Mouse (Mus musculus): Measurements from ENCODE around the gene Klf15. TPM values are rescaled to one million over a fixed set of nuclear protein-coding genes. Genes with fewer than 3 reads are reported as not detected.

Gene Klf15
- polyA plus RNA-seq, 1 experiment from 2014 or later = 13.9 TPM

DNA sequence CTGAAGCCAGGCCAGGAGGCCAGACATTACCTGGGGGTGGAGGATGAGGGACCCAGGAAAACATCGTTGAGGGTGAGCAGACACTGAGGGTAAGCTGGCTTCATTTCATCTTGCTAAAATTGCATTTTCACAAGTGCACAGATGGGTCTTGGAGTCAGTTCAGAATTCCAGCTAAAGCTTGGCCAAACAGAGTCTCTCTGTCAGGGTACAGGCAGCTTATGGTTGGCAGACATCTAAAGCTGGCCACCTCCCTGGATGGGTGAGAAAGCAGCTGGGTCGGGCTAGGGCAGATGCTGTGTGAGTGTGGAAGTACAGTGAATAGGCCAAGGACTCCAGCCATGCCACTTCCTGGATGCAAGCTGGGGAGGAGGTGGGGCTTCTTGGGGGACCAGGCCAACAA is 28.6 kb downstream of the Klf15 start:
- Histone ChIP-seq H3K4me1 (ENCODE audit: control insufficient read depth, insufficient read depth, low read length) (no peaks in the 10 kb centered on the region; the same call in 1 of the 2 replicates), H3K36me3 (ENCODE audit: control insufficient read depth, insufficient read depth, low read length) (no peaks in the 10 kb centered on the region), H3K4me2 (ENCODE audit: low read length) (no peak overlapping the region), H3K27ac (replicated peaks; ENCODE audit: low read depth, low read length) (no peak overlapping the region), H3K9ac (replicated peaks; ENCODE audit: low read length) (no peak overlapping the region), H3K27me3 (ENCODE audit: control insufficient read depth, insufficient read depth, low read length) (no peaks in the 10 kb centered on the region), H3K9me3 (ENCODE audit: control insufficient read depth, low read length) (no peaks in the 10 kb centered on the region), H3K4me3 (replicated peaks; ENCODE audit: low read depth, low read length) (no peak overlapping the region)
- DNase-seq (no peak), ATAC-seq (ENCODE audit: low FRiP score, low TSS enrichment) (no peak)
- 84% methylated on average over 2 of the region's 2 CpGs for WGBS

DNA sequence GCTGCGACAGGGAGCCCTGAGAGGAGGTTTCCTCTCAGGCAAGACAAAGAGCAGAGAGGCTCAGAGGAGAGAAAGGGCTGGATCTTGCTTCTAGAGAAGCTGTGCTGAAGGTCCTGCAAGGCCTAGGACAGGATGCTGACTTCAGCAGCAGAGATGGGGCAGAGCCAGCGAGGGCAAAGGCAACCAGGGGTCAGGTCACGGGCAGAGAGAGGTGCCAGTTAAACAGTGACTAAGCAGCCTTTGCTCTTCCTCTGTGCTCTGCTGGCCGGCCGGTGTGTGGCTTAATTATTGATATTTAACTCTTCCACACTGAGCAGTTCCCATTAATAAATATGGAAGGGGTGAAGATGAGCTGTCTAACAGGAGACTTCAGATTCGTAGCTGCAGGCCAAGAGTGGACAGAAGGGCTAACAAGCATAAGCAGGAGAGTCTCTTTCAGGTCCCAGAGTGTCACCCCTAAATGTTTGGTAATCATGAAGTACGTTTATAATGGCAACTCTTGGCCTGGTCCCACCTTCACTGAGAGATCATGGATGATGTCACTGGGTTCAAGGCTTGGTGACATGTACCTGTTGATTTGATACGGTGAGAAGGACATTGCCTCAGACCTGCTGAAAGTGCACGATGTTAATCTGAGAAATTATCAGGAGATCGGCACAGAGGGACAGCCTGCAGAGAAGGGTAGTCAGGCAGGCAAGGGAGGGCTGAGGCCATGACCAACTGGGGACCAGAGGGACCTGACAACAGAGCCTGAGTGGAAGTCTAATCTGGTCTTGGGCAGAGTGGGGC is 29.8 kb downstream of the Klf15 start:
- Histone ChIP-seq H3K4me2 (ENCODE audit: low read length) (no peak overlapping the region), H3K27me3 (ENCODE audit: control insufficient read depth, insufficient read depth, low read length) (no peaks in the 10 kb centered on the region), H3K36me3 (ENCODE audit: control insufficient read depth, insufficient read depth, low read length) (no peaks in the 10 kb centered on the region), H3K9ac (replicated peaks; ENCODE audit: low read length) (no peak overlapping the region), H3K9me3 (ENCODE audit: control insufficient read depth, low read length) (no peaks in the 10 kb centered on the region), H3K4me3 (replicated peaks; ENCODE audit: low read depth, low read length) (no peak overlapping the region), H3K4me1 (ENCODE audit: control insufficient read depth, insufficient read depth, low read length) (peaks cover 3% of the 10 kb centered on the region; the same call in 1 of the 2 replicates), H3K27ac (replicated peaks; ENCODE audit: low read depth, low read length) (no peak overlapping the region)
- WGBS = 87% methylated on average over 10 of the region's 10 CpGs
- no peak for ATAC-seq (ENCODE audit: low FRiP score, low TSS enrichment)
- DNase-seq = no peak

DNA sequence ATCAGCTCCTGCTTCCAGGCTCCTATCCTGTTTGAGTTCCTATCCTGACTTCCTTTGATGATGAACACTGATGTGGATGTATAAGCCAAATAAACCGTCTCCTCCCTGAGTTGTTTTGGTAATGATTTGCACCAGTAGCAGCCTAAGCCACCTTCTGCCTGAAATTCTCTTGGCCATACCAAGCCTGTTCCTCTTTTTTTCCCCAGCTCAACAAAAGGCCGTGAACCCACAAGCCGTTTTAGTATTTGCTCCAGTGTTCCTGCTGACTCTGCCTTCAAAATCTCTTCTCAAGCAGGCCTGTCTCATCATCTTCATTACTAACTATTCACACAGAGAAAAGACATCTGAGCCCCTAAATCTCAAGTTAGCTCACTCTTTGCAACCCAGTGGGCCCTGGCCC is 31.8 kb downstream of the Klf15 start:
- Histone ChIP-seq H3K4me3 (replicated peaks; ENCODE audit: low read depth, low read length) (no peak overlapping the region), H3K36me3 (ENCODE audit: control insufficient read depth, insufficient read depth, low read length) (no peaks in the 10 kb centered on the region), H3K4me1 (ENCODE audit: control insufficient read depth, insufficient read depth, low read length) (peaks cover 3% of the 10 kb centered on the region; the same call in 1 of the 2 replicates), H3K27me3 (ENCODE audit: control insufficient read depth, insufficient read depth, low read length) (no peaks in the 10 kb centered on the region), H3K9ac (replicated peaks; ENCODE audit: low read length) (no peak overlapping the region), H3K4me2 (ENCODE audit: low read length) (no peak overlapping the region), H3K27ac (replicated peaks; ENCODE audit: low read depth, low read length) (no peak overlapping the region), H3K9me3 (ENCODE audit: control insufficient read depth, low read length) (no peaks in the 10 kb centered on the region)
- 78% methylated on average over 3 of the region's 3 CpGs for WGBS
- DNase-seq (no peak), ATAC-seq (ENCODE audit: low FRiP score, low TSS enrichment) (no peak)

DNA sequence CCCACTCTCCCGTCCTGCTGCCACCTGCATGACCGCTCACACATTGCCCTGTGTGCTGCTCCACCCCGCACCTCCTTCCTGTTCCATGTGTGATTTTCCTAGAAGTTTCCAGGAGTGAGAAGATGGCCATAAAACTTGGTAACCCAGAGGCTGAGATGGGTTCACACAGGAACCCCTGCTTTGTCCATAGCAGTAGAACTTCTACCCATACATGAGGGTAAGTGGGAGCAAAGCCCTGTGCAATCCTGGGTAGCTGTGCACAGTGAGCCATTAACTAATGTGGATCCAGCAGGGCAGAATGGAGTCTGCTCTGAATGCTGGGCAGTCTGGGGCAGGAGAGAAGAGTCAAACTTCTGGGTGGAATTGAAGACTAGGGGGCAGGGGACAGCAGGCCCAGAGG is 32.2 kb downstream of the Klf15 start:
- no peak overlapping the region for H3K4me2 ChIP-seq (ENCODE audit: low read length)
- WGBS = 90% methylated on average over 3 of the region's 3 CpGs
- no peaks in the 10 kb centered on the region for H3K27me3 ChIP-seq (ENCODE audit: control insufficient read depth, insufficient read depth, low read length)
- ATAC-seq (ENCODE audit: low FRiP score, low TSS enrichment) = no peak
- 0 out of 2 replicates have a peak overlapping the region, but pooled peaks have one; percentile 33 for H3K27ac ChIP-seq (replicated peaks; ENCODE audit: low read depth, low read length)
- H3K9ac ChIP-seq (replicated peaks; ENCODE audit: low read length) = no peak overlapping the region
- H3K4me1 ChIP-seq (ENCODE audit: control insufficient read depth, insufficient read depth, low read length) = peaks cover 3% of the 10 kb centered on the region; the same call in 1 of the 2 replicates
- no peaks in the 10 kb centered on the region for H3K9me3 ChIP-seq (ENCODE audit: control insufficient read depth, low read length)
- DNase-seq = no peak
- no peak overlapping the region for H3K4me3 ChIP-seq (replicated peaks; ENCODE audit: low read depth, low read length)
- no peaks in the 10 kb centered on the region for H3K36me3 ChIP-seq (ENCODE audit: control insufficient read depth, insufficient read depth, low read length)

DNA sequence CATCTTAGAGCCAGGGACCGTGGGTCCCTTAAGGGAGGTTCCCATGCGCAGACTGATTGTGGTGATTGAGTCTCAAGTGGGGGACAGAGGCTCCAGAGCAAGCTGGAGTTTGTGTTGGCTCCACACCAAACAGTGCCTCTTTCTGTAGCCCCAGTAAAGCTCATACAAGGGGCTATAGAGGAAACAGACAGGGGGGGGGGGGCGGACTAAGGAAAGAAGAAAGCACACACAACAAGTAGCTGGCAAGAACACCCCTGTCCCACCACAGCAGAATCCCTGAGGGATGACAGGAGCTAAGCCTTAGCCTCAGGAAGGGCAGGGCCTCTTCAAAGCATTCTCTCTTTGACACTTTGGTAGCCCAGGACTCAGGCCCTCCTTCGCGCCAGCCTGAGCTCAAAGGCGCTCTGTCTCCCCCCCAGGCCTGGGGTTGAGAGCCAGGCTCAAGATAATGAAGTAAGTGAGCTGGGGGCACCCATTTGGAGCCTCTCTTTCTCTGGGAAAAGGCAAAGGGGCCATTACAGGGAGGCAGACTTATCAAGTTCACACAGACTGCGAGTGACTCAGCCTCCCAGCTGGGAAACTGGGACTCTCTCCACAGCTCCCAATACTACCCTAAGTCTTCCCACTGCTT is 33.0 kb downstream of the Klf15 start:
- Histone ChIP-seq H3K4me3 (replicated peaks; ENCODE audit: low read depth, low read length) (no peak overlapping the region), H3K27me3 (ENCODE audit: control insufficient read depth, insufficient read depth, low read length) (no peaks in the 10 kb centered on the region), H3K36me3 (ENCODE audit: control insufficient read depth, insufficient read depth, low read length) (no peaks in the 10 kb centered on the region), H3K9me3 (ENCODE audit: control insufficient read depth, low read length) (no peaks in the 10 kb centered on the region), H3K27ac (replicated peaks; ENCODE audit: low read depth, low read length) (0 out of 2 replicates have a peak overlapping the region, but pooled peaks have one; percentile 8), H3K4me1 (ENCODE audit: control insufficient read depth, insufficient read depth, low read length) (peaks cover 3% of the 10 kb centered on the region; the same call in 1 of the 2 replicates), H3K9ac (replicated peaks; ENCODE audit: low read length) (no peak overlapping the region), H3K4me2 (ENCODE audit: low read length) (no peak overlapping the region)
- DNase-seq = peak; percentile 67
- 40% methylated on average over 6 of the region's 7 CpGs for WGBS
- ATAC-seq (ENCODE audit: low FRiP score, low TSS enrichment) = peak; percentile 71

DNA sequence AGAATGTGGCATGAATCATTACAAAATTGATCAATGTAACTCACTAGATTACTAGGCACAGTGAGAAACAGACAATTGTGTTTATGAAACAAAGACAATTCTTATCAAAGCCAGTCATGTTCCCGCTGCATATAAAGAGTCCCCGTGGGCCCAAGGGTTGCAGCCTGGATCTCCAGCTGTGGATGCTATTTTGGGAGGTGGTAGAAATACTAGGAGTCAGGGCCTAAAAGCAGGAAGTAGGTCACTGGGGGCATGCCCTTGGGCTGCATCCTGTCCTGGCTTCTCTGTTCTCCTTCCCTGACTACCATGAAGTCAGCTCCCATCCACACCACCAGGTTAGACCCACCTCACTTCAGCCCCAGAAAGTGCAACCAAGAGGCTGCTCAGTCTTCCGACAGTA is 33.8 kb downstream of the Klf15 start:
- ATAC-seq (ENCODE audit: low FRiP score, low TSS enrichment) = no peak
- Histone ChIP-seq H3K4me2 (ENCODE audit: low read length) (no peak overlapping the region), H3K27me3 (ENCODE audit: control insufficient read depth, insufficient read depth, low read length) (no peaks in the 10 kb centered on the region), H3K36me3 (ENCODE audit: control insufficient read depth, insufficient read depth, low read length) (no peaks in the 10 kb centered on the region), H3K27ac (replicated peaks; ENCODE audit: low read depth, low read length) (no peak overlapping the region), H3K4me3 (replicated peaks; ENCODE audit: low read depth, low read length) (no peak overlapping the region), H3K9me3 (ENCODE audit: control insufficient read depth, low read length) (no peaks in the 10 kb centered on the region), H3K9ac (replicated peaks; ENCODE audit: low read length) (no peak overlapping the region), H3K4me1 (ENCODE audit: control insufficient read depth, insufficient read depth, low read length) (peaks cover 3% of the 10 kb centered on the region; the same call in 1 of the 2 replicates)
- 61% methylated on average over 3 of the region's 3 CpGs for WGBS
- DNase-seq = no peak

DNA sequence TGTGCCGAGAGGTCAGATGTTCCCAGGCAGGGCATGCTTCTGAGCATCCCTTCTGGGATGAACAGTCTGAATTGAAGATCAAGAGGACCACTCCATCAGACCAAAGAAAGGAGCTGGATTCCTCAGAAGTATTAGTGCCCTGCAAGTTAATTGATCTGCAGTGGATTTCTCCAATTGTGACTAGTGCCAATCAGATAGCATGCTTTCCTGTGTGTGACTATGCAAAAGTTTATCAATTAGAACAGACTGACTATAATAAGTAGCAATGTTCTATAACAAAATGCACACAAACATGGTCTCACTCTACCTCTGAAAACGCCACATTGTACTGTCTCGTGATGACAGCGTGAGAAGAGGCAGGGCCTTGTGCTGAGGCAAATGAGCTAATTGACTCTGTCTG is 37.1 kb downstream of the Klf15 start:
- Histone ChIP-seq H3K9ac (replicated peaks; ENCODE audit: low read length) (no peak overlapping the region), H3K9me3 (ENCODE audit: control insufficient read depth, low read length) (no peaks in the 10 kb centered on the region), H3K36me3 (ENCODE audit: control insufficient read depth, insufficient read depth, low read length) (no peaks in the 10 kb centered on the region), H3K4me1 (ENCODE audit: control insufficient read depth, insufficient read depth, low read length) (peaks cover 3% of the 10 kb centered on the region; the same call in 1 of the 2 replicates), H3K27me3 (ENCODE audit: control insufficient read depth, insufficient read depth, low read length) (no peaks in the 10 kb centered on the region), H3K4me3 (replicated peaks; ENCODE audit: low read depth, low read length) (no peak overlapping the region), H3K4me2 (ENCODE audit: low read length) (no peak overlapping the region), H3K27ac (replicated peaks; ENCODE audit: low read depth, low read length) (no peak overlapping the region)
- DNase-seq = no peak
- WGBS = 54% methylated on average over 4 of the region's 4 CpGs
- no peak for ATAC-seq (ENCODE audit: low FRiP score, low TSS enrichment)

DNA sequence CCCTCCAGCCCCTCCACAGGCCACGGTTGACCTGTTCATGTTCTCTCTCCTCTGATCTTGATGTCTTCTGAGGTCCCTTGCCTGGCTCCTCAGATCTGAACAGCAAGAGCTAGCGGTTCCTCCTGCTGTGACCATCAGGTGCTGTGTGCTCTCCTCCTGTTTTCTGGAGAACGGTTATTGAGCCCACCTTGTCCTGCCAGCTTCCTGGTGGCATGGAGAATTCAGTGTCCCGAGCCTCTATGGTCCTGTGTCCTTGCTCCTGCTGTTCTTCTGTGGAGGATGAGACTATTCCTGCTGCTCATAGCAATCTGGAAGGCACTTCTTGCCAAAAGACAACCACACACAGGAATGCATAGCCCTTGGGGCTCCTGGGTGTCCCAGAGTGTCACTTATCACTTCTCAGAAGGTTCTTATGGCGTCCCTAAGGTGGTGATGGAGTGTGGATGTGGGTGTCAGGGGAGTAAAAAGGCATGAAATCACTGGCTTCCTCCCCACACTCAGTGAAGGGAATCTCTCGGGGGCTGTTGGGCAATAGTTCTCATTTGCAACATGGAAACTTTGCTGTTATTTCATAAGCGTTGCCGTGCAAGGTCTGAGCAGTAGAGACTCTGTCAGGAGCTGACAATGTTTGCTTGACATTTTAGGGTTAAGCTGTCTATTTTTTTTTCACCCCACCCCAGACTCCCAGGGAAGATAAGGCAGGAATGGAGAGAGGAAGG is 39.0 kb downstream of the Klf15 start:
- ATAC-seq (ENCODE audit: low FRiP score, low TSS enrichment) (no peak), DNase-seq (no peak)
- Histone ChIP-seq H3K27ac (replicated peaks; ENCODE audit: low read depth, low read length) (no peak overlapping the region), H3K4me3 (replicated peaks; ENCODE audit: low read depth, low read length) (no peak overlapping the region), H3K4me1 (ENCODE audit: control insufficient read depth, insufficient read depth, low read length) (no peaks in the 10 kb centered on the region), H3K9ac (replicated peaks; ENCODE audit: low read length) (no peak overlapping the region), H3K27me3 (ENCODE audit: control insufficient read depth, insufficient read depth, low read length) (no peaks in the 10 kb centered on the region), H3K9me3 (ENCODE audit: control insufficient read depth, low read length) (no peaks in the 10 kb centered on the region), H3K4me2 (ENCODE audit: low read length) (no peak overlapping the region), H3K36me3 (ENCODE audit: control insufficient read depth, insufficient read depth, low read length) (no peaks in the 10 kb centered on the region)
- WGBS = 82% methylated on average over 8 of the region's 8 CpGs

All from midbrain, embryonic 14.5 days (tissue).